Mouse (Mus musculus): ENCODE measurements around the gene Adam12. TPM values are rescaled to one million over a fixed set of nuclear protein-coding genes. Genes with fewer than 3 reads are reported as not detected.

Gene Adam12
- polyA plus RNA-seq, 1 experiment from 2014 or later = 2.7 TPM

GRCm38 (mm10) chr7:133947360-133947759 lies 284.6 kb downstream of the Adam12 start:
- Histone ChIP-seq H3K9me3 (ENCODE audit: control insufficient read depth, low read length) (no peaks in the 10 kb centered on the region), H3K36me3 (ENCODE audit: control insufficient read depth, insufficient read depth, low read length) (no peaks in the 10 kb centered on the region), H3K4me2 (ENCODE audit: low read depth, severe bottlenecking) (no peak overlapping the region), H3K27me3 (ENCODE audit: control insufficient read depth, insufficient read depth, low read length) (no peaks in the 10 kb centered on the region), H3K9ac (ENCODE audit: low read length) (no peak overlapping the region), H3K4me3 (ENCODE audit: low read depth, low read length) (no peak overlapping the region), H3K4me1 (ENCODE audit: control insufficient read depth, insufficient read depth, low read length) (no peaks in the 10 kb centered on the region), H3K27ac (replicated peaks; ENCODE audit: low read depth, low read length) (no peak overlapping the region)
- no peak for DNase-seq (ENCODE audit: low spot score)
- ATAC-seq (ENCODE audit: insufficient number of reproducible peaks, low FRiP score, low TSS enrichment, low read depth) = no peak
- WGBS = 79% methylated on average over 2 of the region's 2 CpGs

GRCm38 (mm10) chr7:133946757-133947345 lies 285.1 kb downstream of the Adam12 start:
- Histone ChIP-seq H3K36me3 (ENCODE audit: control insufficient read depth, insufficient read depth, low read length) (no peaks in the 10 kb centered on the region), H3K9me3 (ENCODE audit: control insufficient read depth, low read length) (no peaks in the 10 kb centered on the region), H3K4me3 (ENCODE audit: low read depth, low read length) (no peak overlapping the region), H3K9ac (ENCODE audit: low read length) (no peak overlapping the region), H3K4me1 (ENCODE audit: control insufficient read depth, insufficient read depth, low read length) (no peaks in the 10 kb centered on the region), H3K27ac (replicated peaks; ENCODE audit: low read depth, low read length) (no peak overlapping the region), H3K27me3 (ENCODE audit: control insufficient read depth, insufficient read depth, low read length) (no peaks in the 10 kb centered on the region), H3K4me2 (ENCODE audit: low read depth, severe bottlenecking) (no peak overlapping the region)
- ATAC-seq (ENCODE audit: insufficient number of reproducible peaks, low FRiP score, low TSS enrichment, low read depth) (no peak), DNase-seq (ENCODE audit: low spot score) (no peak)
- WGBS = 52% methylated on average over 2 of the region's 2 CpGs

- Histone ChIP-seq H3K27me3 (ENCODE audit: control insufficient read depth, insufficient read depth, low read length) (no peaks in the 10 kb centered on the region), H3K4me3 (ENCODE audit: low read depth, low read length) (no peak overlapping the region), H3K4me2 (ENCODE audit: low read depth, severe bottlenecking) (no peak overlapping the region), H3K9ac (ENCODE audit: low read length) (no peak overlapping the region), H3K9me3 (ENCODE audit: control insufficient read depth, low read length) (no peaks in the 10 kb centered on the region), H3K36me3 (ENCODE audit: control insufficient read depth, insufficient read depth, low read length) (no peaks in the 10 kb centered on the region), H3K4me1 (ENCODE audit: control insufficient read depth, insufficient read depth, low read length) (no peaks in the 10 kb centered on the region), H3K27ac (replicated peaks; ENCODE audit: low read depth, low read length) (no peak overlapping the region)
- 80% methylated on average over 4 of the region's 4 CpGs for WGBS
- DNase-seq (ENCODE audit: low spot score) (no peak), ATAC-seq (ENCODE audit: insufficient number of reproducible peaks, low FRiP score, low TSS enrichment, low read depth) (no peak)
Observed at GRCm38 (mm10) chr7:133946113-133946512, 285.8 kb downstream of the Adam12 start.

GRCm38 (mm10) chr7:133940405-133940804 lies 291.5 kb downstream of the Adam12 start:
- ATAC-seq (ENCODE audit: insufficient number of reproducible peaks, low FRiP score, low TSS enrichment, low read depth) (no peak), DNase-seq (ENCODE audit: low spot score) (no peak)
- Histone ChIP-seq H3K9me3 (ENCODE audit: control insufficient read depth, low read length) (no peaks in the 10 kb centered on the region), H3K36me3 (ENCODE audit: control insufficient read depth, insufficient read depth, low read length) (no peaks in the 10 kb centered on the region), H3K4me1 (ENCODE audit: control insufficient read depth, insufficient read depth, low read length) (no peaks in the 10 kb centered on the region), H3K27ac (replicated peaks; ENCODE audit: low read depth, low read length) (no peak overlapping the region), H3K4me2 (ENCODE audit: low read depth, severe bottlenecking) (no peak overlapping the region), H3K27me3 (ENCODE audit: control insufficient read depth, insufficient read depth, low read length) (no peaks in the 10 kb centered on the region), H3K9ac (ENCODE audit: low read length) (no peak overlapping the region), H3K4me3 (ENCODE audit: low read depth, low read length) (no peak overlapping the region)
- WGBS = 57% methylated on average over 4 of the region's 4 CpGs

GRCm38 (mm10) chr7:133937473-133937872 lies 294.5 kb downstream of the Adam12 start:
- H3K36me3 ChIP-seq (ENCODE audit: control insufficient read depth, insufficient read depth, low read length) = no peaks in the 10 kb centered on the region
- DNase-seq (ENCODE audit: low spot score) = no peak
- H3K9ac ChIP-seq (ENCODE audit: low read length) = no peak overlapping the region
- H3K4me1 ChIP-seq (ENCODE audit: control insufficient read depth, insufficient read depth, low read length) = no peaks in the 10 kb centered on the region
- no peaks in the 10 kb centered on the region for H3K9me3 ChIP-seq (ENCODE audit: control insufficient read depth, low read length)
- no peak overlapping the region for H3K4me3 ChIP-seq (ENCODE audit: low read depth, low read length)
- no peak overlapping the region for H3K4me2 ChIP-seq (ENCODE audit: low read depth, severe bottlenecking)
- no peak for ATAC-seq (ENCODE audit: insufficient number of reproducible peaks, low FRiP score, low TSS enrichment, low read depth)
- WGBS = 89% methylated on average over 3 of the region's 3 CpGs
- no peaks in the 10 kb centered on the region for H3K27me3 ChIP-seq (ENCODE audit: control insufficient read depth, insufficient read depth, low read length)
- no peak overlapping the region for H3K27ac ChIP-seq (replicated peaks; ENCODE audit: low read depth, low read length)

- no peak overlapping the region for H3K4me2 ChIP-seq (ENCODE audit: low read depth, severe bottlenecking)
- no peak overlapping the region for H3K9ac ChIP-seq (ENCODE audit: low read length)
- no peaks in the 10 kb centered on the region for H3K36me3 ChIP-seq (ENCODE audit: control insufficient read depth, insufficient read depth, low read length)
- H3K9me3 ChIP-seq (ENCODE audit: control insufficient read depth, low read length) = no peaks in the 10 kb centered on the region
- 71% methylated on average over 4 of the region's 4 CpGs for WGBS
- DNase-seq (ENCODE audit: low spot score) (no peak), ATAC-seq (ENCODE audit: insufficient number of reproducible peaks, low FRiP score, low TSS enrichment, low read depth) (no peak)
- no peak overlapping the region for H3K4me3 ChIP-seq (ENCODE audit: low read depth, low read length)
- H3K27me3 ChIP-seq (ENCODE audit: control insufficient read depth, insufficient read depth, low read length) = no peaks in the 10 kb centered on the region
- H3K4me1 ChIP-seq (ENCODE audit: control insufficient read depth, insufficient read depth, low read length) = no peaks in the 10 kb centered on the region
- H3K27ac ChIP-seq (replicated peaks; ENCODE audit: low read depth, low read length) = no peak overlapping the region
Observed at GRCm38 (mm10) chr7:133936377-133936776, 295.6 kb downstream of the Adam12 start.

GRCm38 (mm10) chr7:133933378-133933777 lies 298.6 kb downstream of the Adam12 start:
- Histone ChIP-seq H3K4me2 (ENCODE audit: low read depth, severe bottlenecking) (no peak overlapping the region), H3K27me3 (ENCODE audit: control insufficient read depth, insufficient read depth, low read length) (no peaks in the 10 kb centered on the region), H3K9me3 (ENCODE audit: control insufficient read depth, low read length) (no peaks in the 10 kb centered on the region), H3K27ac (replicated peaks; ENCODE audit: low read depth, low read length) (no peak overlapping the region), H3K9ac (ENCODE audit: low read length) (no peak overlapping the region), H3K4me3 (ENCODE audit: low read depth, low read length) (no peak overlapping the region), H3K4me1 (ENCODE audit: control insufficient read depth, insufficient read depth, low read length) (no peaks in the 10 kb centered on the region), H3K36me3 (ENCODE audit: control insufficient read depth, insufficient read depth, low read length) (no peaks in the 10 kb centered on the region)
- ATAC-seq (ENCODE audit: insufficient number of reproducible peaks, low FRiP score, low TSS enrichment, low read depth) (no peak), DNase-seq (ENCODE audit: low spot score) (no peak)
- WGBS = 51% methylated on average over 6 of the region's 6 CpGs

GRCm38 (mm10) chr7:133931481-133931880 lies 300.5 kb downstream of the Adam12 start:
- DNase-seq (ENCODE audit: low spot score) = no peak
- Histone ChIP-seq H3K27me3 (ENCODE audit: control insufficient read depth, insufficient read depth, low read length) (no peaks in the 10 kb centered on the region), H3K4me2 (ENCODE audit: low read depth, severe bottlenecking) (no peak overlapping the region), H3K9ac (ENCODE audit: low read length) (no peak overlapping the region), H3K9me3 (ENCODE audit: control insufficient read depth, low read length) (no peaks in the 10 kb centered on the region), H3K4me1 (ENCODE audit: control insufficient read depth, insufficient read depth, low read length) (no peaks in the 10 kb centered on the region), H3K4me3 (ENCODE audit: low read depth, low read length) (no peak overlapping the region), H3K36me3 (ENCODE audit: control insufficient read depth, insufficient read depth, low read length) (no peaks in the 10 kb centered on the region), H3K27ac (replicated peaks; ENCODE audit: low read depth, low read length) (no peak overlapping the region)
- 94% methylated on average over 11 of the region's 11 CpGs for WGBS
- ATAC-seq (ENCODE audit: insufficient number of reproducible peaks, low FRiP score, low TSS enrichment, low read depth) = no peak

GRCm38 (mm10) chr7:133928981-133929380 lies 303.0 kb downstream of the Adam12 start:
- DNase-seq (ENCODE audit: low spot score) = no peak
- Histone ChIP-seq H3K9ac (ENCODE audit: low read length) (no peak overlapping the region), H3K27me3 (ENCODE audit: control insufficient read depth, insufficient read depth, low read length) (no peaks in the 10 kb centered on the region), H3K27ac (replicated peaks; ENCODE audit: low read depth, low read length) (no peak overlapping the region), H3K4me3 (ENCODE audit: low read depth, low read length) (no peak overlapping the region), H3K4me2 (ENCODE audit: low read depth, severe bottlenecking) (no peak overlapping the region), H3K9me3 (ENCODE audit: control insufficient read depth, low read length) (no peaks in the 10 kb centered on the region), H3K4me1 (ENCODE audit: control insufficient read depth, insufficient read depth, low read length) (no peaks in the 10 kb centered on the region), H3K36me3 (ENCODE audit: control insufficient read depth, insufficient read depth, low read length) (no peaks in the 10 kb centered on the region)
- 89% methylated on average over 3 of the region's 3 CpGs for WGBS
- no peak for ATAC-seq (ENCODE audit: insufficient number of reproducible peaks, low FRiP score, low TSS enrichment, low read depth)
